Mouse (Mus musculus): ENCODE measurements around the gene 3110021N24Rik.

Gene 3110021N24Rik

DNA sequence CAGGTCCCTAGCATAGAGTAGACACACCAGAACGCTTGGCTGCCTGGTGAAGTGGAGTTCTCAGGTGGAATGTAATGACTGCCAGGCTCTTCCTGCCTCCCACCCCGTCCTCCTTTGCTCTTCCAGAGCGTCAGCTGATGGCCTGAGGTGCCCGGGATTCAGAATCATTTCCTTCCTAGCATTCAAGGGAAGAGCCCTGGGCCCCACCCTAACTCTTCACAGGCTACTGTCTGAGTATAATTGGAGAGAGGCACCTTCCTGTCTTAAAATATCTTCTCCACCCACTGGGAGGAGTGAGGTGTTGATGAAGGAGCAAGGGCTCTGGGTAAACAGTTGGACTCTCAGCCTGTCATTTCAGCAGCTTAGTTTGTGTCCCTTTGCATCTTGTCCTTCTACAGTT is 77.3 kb downstream of the 3110021N24Rik start:
- DNase-seq (ENCODE audit: low read depth): no peak

GRCm38 (mm10) chr4:108798083-108798830 is 78.8 kb downstream of the 3110021N24Rik start:
- DNase-seq (ENCODE audit: low read depth): peak; percentile 73

- DNase-seq (ENCODE audit: low read depth): no peak
These were observed 84.1 kb downstream of the 3110021N24Rik start for GRCm38 (mm10) chr4:108803535-108803934.

DNA sequence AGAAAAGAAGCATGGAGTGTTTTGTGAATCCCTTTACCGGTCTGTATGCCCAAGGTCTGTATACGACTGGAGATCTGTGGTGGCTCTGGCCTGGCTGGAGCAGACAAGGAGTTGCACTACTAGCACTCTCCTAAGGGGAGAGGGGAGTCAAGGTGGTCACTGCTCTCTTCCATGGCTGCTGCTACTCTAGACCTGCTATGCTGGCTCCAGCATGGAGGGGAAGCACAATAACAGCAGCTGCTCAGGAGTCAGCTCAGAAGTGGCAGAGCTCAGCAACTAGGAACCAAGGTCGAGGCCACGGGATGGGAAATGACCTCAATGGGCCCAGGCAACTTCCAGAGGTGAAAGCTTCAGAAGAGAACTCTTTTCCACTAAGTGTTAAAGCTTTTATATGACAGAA is 91.7 kb downstream of the 3110021N24Rik start:
- no peak for DNase-seq (ENCODE audit: low read depth)

- no peak for DNase-seq (ENCODE audit: low read depth)
These were observed 92.1 kb downstream of the 3110021N24Rik start for GRCm38 (mm10) chr4:108811550-108811949.

DNA sequence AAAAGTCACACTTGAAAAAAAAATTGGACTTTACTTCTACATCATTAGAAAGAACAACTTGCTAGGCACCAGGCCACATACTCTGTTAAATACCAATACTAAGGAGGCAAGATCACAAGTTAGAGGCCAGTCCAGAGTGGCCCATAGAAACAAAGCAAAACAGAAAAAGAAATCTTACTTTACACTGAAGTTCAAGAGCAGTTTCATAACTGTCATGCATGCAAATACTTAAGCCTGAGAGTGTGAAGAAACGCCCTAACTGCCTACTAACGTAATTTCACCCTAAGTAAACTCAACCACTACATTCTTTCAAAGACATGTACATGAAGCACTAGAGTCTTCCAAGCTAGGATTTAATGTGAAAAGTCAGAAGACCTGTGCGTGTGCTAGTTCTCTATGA is 106.2 kb downstream of the 3110021N24Rik start:
- DNase-seq (ENCODE audit: low read depth): peak; percentile 9

DNA sequence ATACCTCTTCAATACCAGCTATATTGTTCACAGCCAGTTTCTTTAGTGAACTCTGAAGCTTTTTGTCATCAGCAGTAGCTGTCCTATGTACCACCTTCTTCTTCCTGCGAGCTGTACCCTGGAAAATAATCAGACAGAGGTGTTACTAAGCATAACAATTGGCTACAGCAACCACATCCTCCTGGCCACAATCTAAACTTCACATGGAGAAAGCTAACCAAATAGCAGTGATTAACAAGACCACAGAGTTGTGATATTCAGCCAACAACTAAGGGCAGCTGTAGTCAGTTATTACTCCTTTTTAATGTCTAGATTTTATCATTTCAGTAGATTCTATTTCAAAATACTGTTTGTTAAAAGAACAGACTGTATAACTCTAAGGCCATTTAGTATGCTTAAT is 106.6 kb downstream of the 3110021N24Rik start:
- peak; percentile 9 for DNase-seq (ENCODE audit: low read depth)

DNA sequence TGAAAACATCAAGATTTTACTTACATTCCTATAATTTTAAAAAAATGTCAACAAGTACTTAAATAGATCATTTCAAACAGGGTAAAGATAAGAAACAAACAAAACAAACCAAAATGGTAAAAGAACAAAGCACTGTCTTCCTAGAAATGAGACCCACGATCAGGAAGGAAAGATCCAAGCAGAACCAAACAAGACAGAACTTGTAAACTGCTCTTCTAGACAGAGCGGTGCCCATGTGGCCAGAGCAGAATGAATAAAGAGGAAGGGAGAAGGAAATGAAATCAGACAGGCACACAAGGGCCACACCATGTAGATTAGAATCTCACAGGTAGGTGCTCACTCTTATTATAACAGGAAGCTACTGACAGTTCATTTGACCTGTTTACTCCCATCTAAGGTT is 107.2 kb downstream of the 3110021N24Rik start:
- peak; percentile 10 for DNase-seq (ENCODE audit: low read depth)

DNA sequence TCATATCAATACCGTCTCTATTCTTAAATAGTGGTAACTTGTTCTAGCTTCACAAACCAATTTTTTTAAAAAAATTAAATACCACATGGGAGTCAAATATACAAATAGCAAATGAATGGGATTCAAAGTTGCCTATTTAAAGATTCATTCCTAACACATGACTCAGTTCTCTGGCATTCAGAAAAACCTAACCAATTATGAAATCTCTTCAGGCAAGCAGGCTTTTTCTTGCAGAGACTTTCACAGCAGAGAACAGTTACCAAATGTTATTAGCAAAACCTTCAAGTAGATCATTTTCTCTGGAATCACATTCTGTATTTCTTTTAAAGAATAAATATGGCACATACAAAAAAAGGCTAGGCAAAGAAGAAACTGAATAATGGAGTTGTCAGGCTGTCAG is 111.2 kb downstream of the 3110021N24Rik start:
- no peak for DNase-seq (ENCODE audit: low read depth)
